Mouse (Mus musculus) brain, adult 2 months (tissue): ENCODE measurements at regions not wholly inside any gene's neighbourhood (a gene's known extent, or its start where the extent isn't known, plus 50 kb on each side); places are given as distances from the start of the nearest gene placed in this dataset.

ENCODE experiments used
- DNase-seq: peaks from one replicate; pipeline ENCODE4 v3.0.0; 2011; ENCODE audit warnings: low read depth, low spot score

GRCm38 (mm10) chr10:98292140-98292539 lies 565.6 kb upstream of the C030005K15Rik start:
- no peak for DNase-seq

- no peak for DNase-seq
Measured at GRCm38 (mm10) chr10:98305667-98306066, 579.1 kb upstream of the C030005K15Rik start.

- peak; percentile 47 for DNase-seq
Measured at GRCm38 (mm10) chr10:98309667-98310066, 583.1 kb upstream of the C030005K15Rik start.

- no peak for DNase-seq
Measured at GRCm38 (mm10) chr10:98311403-98311802, 584.8 kb upstream of the C030005K15Rik start.

- no peak for DNase-seq
Measured at GRCm38 (mm10) chr10:98318416-98318815, 591.9 kb upstream of the C030005K15Rik start.

GRCm38 (mm10) chr10:98323846-98324245 lies 590.4 kb upstream of the Atp2b1 start:
- DNase-seq = peak; percentile 24

- no peak for DNase-seq
Measured at GRCm38 (mm10) chr10:98324591-98324990, 589.6 kb upstream of the Atp2b1 start.

GRCm38 (mm10) chr10:98325720-98326119 lies 588.5 kb upstream of the Atp2b1 start:
- no peak for DNase-seq

GRCm38 (mm10) chr10:98332682-98333081 lies 581.5 kb upstream of the Atp2b1 start:
- peak; percentile 63 for DNase-seq

GRCm38 (mm10) chr10:98333411-98334067 lies 580.7 kb upstream of the Atp2b1 start:
- DNase-seq = peak; percentile 97

GRCm38 (mm10) chr10:98343827-98344226 lies 570.4 kb upstream of the Atp2b1 start:
- DNase-seq = peak; percentile 74

- DNase-seq = peak; percentile 79
Measured at GRCm38 (mm10) chr10:98349466-98349865, 564.7 kb upstream of the Atp2b1 start.

GRCm38 (mm10) chr10:98350318-98350926 lies 563.8 kb upstream of the Atp2b1 start:
- DNase-seq = no peak

- DNase-seq = no peak
Measured at GRCm38 (mm10) chr10:98352061-98352460, 562.1 kb upstream of the Atp2b1 start.

- peak; percentile 29 for DNase-seq
Measured at GRCm38 (mm10) chr10:98354486-98354885, 559.7 kb upstream of the Atp2b1 start.

GRCm38 (mm10) chr10:98364604-98365003 lies 549.6 kb upstream of the Atp2b1 start:
- peak; percentile 57 for DNase-seq

- no peak for DNase-seq
Measured at GRCm38 (mm10) chr10:98372561-98372960, 541.6 kb upstream of the Atp2b1 start.

- no peak for DNase-seq
Measured at GRCm38 (mm10) chr10:98373314-98373713, 540.9 kb upstream of the Atp2b1 start.

GRCm38 (mm10) chr10:98374684-98375083 lies 539.5 kb upstream of the Atp2b1 start:
- DNase-seq = no peak

- no peak for DNase-seq
Measured at GRCm38 (mm10) chr10:98388543-98388942, 525.7 kb upstream of the Atp2b1 start.

GRCm38 (mm10) chr10:98399864-98400263 lies 514.3 kb upstream of the Atp2b1 start:
- peak; percentile 58 for DNase-seq

GRCm38 (mm10) chr10:98417807-98418743 lies 496.1 kb upstream of the Atp2b1 start:
- peak; percentile 81 for DNase-seq
